Mouse (Mus musculus): ENCODE results near the gene Klf13. TPM values are rescaled to one million over a fixed set of nuclear protein-coding genes. Genes with fewer than 3 reads are reported as not detected.
A peak's percentile ranks its signal among the peaks of the same experiment; 100 is the strongest.

Klf13 gene
- total RNA-seq, 1 experiment = 29.4 TPM

GRCm38 (mm10) chr7:63936188-63936985 lies 2.3 kb downstream of the Klf13 start:
- H3K9me3 ChIP-seq (ENCODE audit: control insufficient read depth, insufficient read depth, low read depth, low read length) = no peaks in the 10 kb centered on the region
- peak overlapping the region; percentile 83 to 94 for H3K4me3 ChIP-seq (ENCODE audit: insufficient read depth in 1 of 2, low read depth in 1 of 2, low read length in 2 of 2, poor library complexity in 1 of 2, severe bottlenecking in 1 of 2)
- DNase-seq (ENCODE audit: low read depth, low spot score) = peak; percentile 78
- peaks cover 2 to 14% of the 10 kb centered on the region in 2 experiments; a peak in 2 of 4 replicates for H3K4me1 ChIP-seq (ENCODE audit: control insufficient read depth in 2 of 2, insufficient read depth in 2 of 2, low read length in 2 of 2, poor library complexity in 1 of 2)
- H3K36me3 ChIP-seq (ENCODE audit: control insufficient read depth, insufficient read depth, low read length, poor library complexity, severe bottlenecking) = peaks cover 6% of the 10 kb centered on the region; the same call in 1 of the 2 replicates
- TF ChIP-seq HCFC1 (IDR thresholded peaks at IDR 0.05; ENCODE audit: borderline replicate concordance, insufficient read depth, low read length) (no peak), ZNF384 (IDR thresholded peaks at IDR 0.05; ENCODE audit: low read depth, low read length) (no peak), MAFK (IDR thresholded peaks at IDR 0.05; ENCODE audit: insufficient read depth, low read depth, low read length) (no peak), CHD2 (IDR thresholded peaks at IDR 0.05; ENCODE audit: low read depth, low read length) (no peak), ZC3H11A (IDR thresholded peaks at IDR 0.05; ENCODE audit: borderline replicate concordance, low read depth, low read length) (no peak)
- peak overlapping the region; percentile 79 for H3K9ac ChIP-seq (ENCODE audit: insufficient read depth, low read depth, low read length, poor library complexity, severe bottlenecking)
- in situ Hi-C loops (cut with MboI; ENCODE audit: low sequenced_read_pairs in 2 of 2, unreplicated experiment in 2 of 2) = no loop called here
- peak overlapping the region; percentile 46 for H3K27ac ChIP-seq (ENCODE audit: insufficient read depth, low read depth, low read length, poor library complexity, severe bottlenecking)

- Histone ChIP-seq H3K36me3 (ENCODE audit: control insufficient read depth, insufficient read depth, low read length, poor library complexity, severe bottlenecking) (peaks cover 6% of the 10 kb centered on the region; the same call in 1 of the 2 replicates), H3K9ac (ENCODE audit: insufficient read depth, low read depth, low read length, poor library complexity, severe bottlenecking) (peak overlapping the region; percentile 44), H3K27ac (ENCODE audit: insufficient read depth, low read depth, low read length, poor library complexity, severe bottlenecking) (no peak overlapping the region; the same call in 1 of the 2 replicates), H3K4me3 (ENCODE audit: insufficient read depth in 1 of 2, low read depth in 1 of 2, low read length in 2 of 2, poor library complexity in 1 of 2, severe bottlenecking in 1 of 2) (peak overlapping the region; percentile 83 to 94), H3K9me3 (ENCODE audit: control insufficient read depth, insufficient read depth, low read depth, low read length) (no peaks in the 10 kb centered on the region), H3K4me1 (ENCODE audit: control insufficient read depth in 2 of 2, insufficient read depth in 2 of 2, low read length in 2 of 2, poor library complexity in 1 of 2) (peaks cover 2 to 14% of the 10 kb centered on the region in 2 experiments; a peak in 3 of 4 replicates)
- TF ChIP-seq MAFK (IDR thresholded peaks at IDR 0.05; ENCODE audit: insufficient read depth, low read depth, low read length) = no peak
- no peak for TF ChIP-seq CHD2 (IDR thresholded peaks at IDR 0.05; ENCODE audit: low read depth, low read length)
- no peak for TF ChIP-seq ZNF384 (IDR thresholded peaks at IDR 0.05; ENCODE audit: low read depth, low read length)
- TF ChIP-seq HCFC1 (IDR thresholded peaks at IDR 0.05; ENCODE audit: borderline replicate concordance, insufficient read depth, low read length) = no peak
- no peak for TF ChIP-seq ZC3H11A (IDR thresholded peaks at IDR 0.05; ENCODE audit: borderline replicate concordance, low read depth, low read length)
- DNase-seq (ENCODE audit: low read depth, low spot score) = no peak
- in situ Hi-C loops (cut with MboI; ENCODE audit: low sequenced_read_pairs in 2 of 2, unreplicated experiment in 2 of 2) = no loop called here
These were observed 2.9 kb downstream of the Klf13 start for GRCm38 (mm10) chr7:63935809-63936187.

- in situ Hi-C loops (cut with MboI; ENCODE audit: low sequenced_read_pairs in 2 of 2, unreplicated experiment in 2 of 2) = no loop called here
- H3K4me1 ChIP-seq (ENCODE audit: control insufficient read depth in 2 of 2, insufficient read depth in 2 of 2, low read length in 2 of 2, poor library complexity in 1 of 2) = peaks cover 4 to 13% of the 10 kb centered on the region in 2 experiments
- no peaks in the 10 kb centered on the region for H3K9me3 ChIP-seq (ENCODE audit: control insufficient read depth, insufficient read depth, low read depth, low read length)
- no peak overlapping the region for H3K27ac ChIP-seq (ENCODE audit: insufficient read depth, low read depth, low read length, poor library complexity, severe bottlenecking)
- H3K9ac ChIP-seq (ENCODE audit: insufficient read depth, low read depth, low read length, poor library complexity, severe bottlenecking) = no peak overlapping the region; the same call in 1 of the 2 replicates
- no peak overlapping the region for H3K4me3 ChIP-seq (ENCODE audit: insufficient read depth in 1 of 2, low read depth in 1 of 2, low read length in 2 of 2, poor library complexity in 1 of 2, severe bottlenecking in 1 of 2)
- TF ChIP-seq HCFC1 (IDR thresholded peaks at IDR 0.05; ENCODE audit: borderline replicate concordance, insufficient read depth, low read length) (no peak), ZC3H11A (IDR thresholded peaks at IDR 0.05; ENCODE audit: borderline replicate concordance, low read depth, low read length) (no peak), CHD2 (IDR thresholded peaks at IDR 0.05; ENCODE audit: low read depth, low read length) (no peak), MAFK (IDR thresholded peaks at IDR 0.05; ENCODE audit: insufficient read depth, low read depth, low read length) (no peak), ZNF384 (IDR thresholded peaks at IDR 0.05; ENCODE audit: low read depth, low read length) (no peak)
- DNase-seq (ENCODE audit: low read depth, low spot score) = no peak
- peaks cover 6% of the 10 kb centered on the region; the same call in 1 of the 2 replicates for H3K36me3 ChIP-seq (ENCODE audit: control insufficient read depth, insufficient read depth, low read length, poor library complexity, severe bottlenecking)
These were observed 4.2 kb downstream of the Klf13 start for GRCm38 (mm10) chr7:63934530-63934929.

- TF ChIP-seq CHD2 (IDR thresholded peaks at IDR 0.05; ENCODE audit: low read depth, low read length) (no peak), ZC3H11A (IDR thresholded peaks at IDR 0.05; ENCODE audit: borderline replicate concordance, low read depth, low read length) (no peak), ZNF384 (IDR thresholded peaks at IDR 0.05; ENCODE audit: low read depth, low read length) (no peak), HCFC1 (IDR thresholded peaks at IDR 0.05; ENCODE audit: borderline replicate concordance, insufficient read depth, low read length) (no peak), MAFK (IDR thresholded peaks at IDR 0.05; ENCODE audit: insufficient read depth, low read depth, low read length) (no peak)
- DNase-seq (ENCODE audit: low read depth, low spot score) = no peak
- Histone ChIP-seq H3K9ac (ENCODE audit: insufficient read depth, low read depth, low read length, poor library complexity, severe bottlenecking) (no peak overlapping the region), H3K9me3 (ENCODE audit: control insufficient read depth, insufficient read depth, low read depth, low read length) (no peaks in the 10 kb centered on the region), H3K27ac (ENCODE audit: insufficient read depth, low read depth, low read length, poor library complexity, severe bottlenecking) (no peak overlapping the region), H3K4me3 (ENCODE audit: insufficient read depth in 1 of 2, low read depth in 1 of 2, low read length in 2 of 2, poor library complexity in 1 of 2, severe bottlenecking in 1 of 2) (no peak overlapping the region), H3K36me3 (ENCODE audit: control insufficient read depth, insufficient read depth, low read length, poor library complexity, severe bottlenecking) (peaks cover 6% of the 10 kb centered on the region; the same call in 1 of the 2 replicates), H3K4me1 (ENCODE audit: control insufficient read depth in 2 of 2, insufficient read depth in 2 of 2, low read length in 2 of 2, poor library complexity in 1 of 2) (peaks cover 4 to 17% of the 10 kb centered on the region in 2 experiments)
- in situ Hi-C loops (cut with MboI; ENCODE audit: low sequenced_read_pairs in 2 of 2, unreplicated experiment in 2 of 2) = no loop called here
These were observed 4.8 kb downstream of the Klf13 start for GRCm38 (mm10) chr7:63933905-63934304.
